Mouse (Mus musculus) ES-Bruce4 (cell line): Measurements from ENCODE around the gene Spock1.

Experiments used
- CTCF ChIP-seq: IDR thresholded peaks from one replicate; pipeline ENCODE4 v1.8.1; 2011; ENCODE audit warnings: low read depth, low read length
- EP300 ChIP-seq: IDR thresholded peaks from 2 replicates; pipeline ENCODE4 v1.6.1; 2011; ENCODE audit warnings: low read depth, low read length; ENCODE audit not compliant: insufficient read depth
- POLR2A ChIP-seq: IDR thresholded peaks from one replicate; pipeline ENCODE4 v1.8.1; 2011; ENCODE audit warnings: low read length; ENCODE audit not compliant: insufficient read depth

DNA sequence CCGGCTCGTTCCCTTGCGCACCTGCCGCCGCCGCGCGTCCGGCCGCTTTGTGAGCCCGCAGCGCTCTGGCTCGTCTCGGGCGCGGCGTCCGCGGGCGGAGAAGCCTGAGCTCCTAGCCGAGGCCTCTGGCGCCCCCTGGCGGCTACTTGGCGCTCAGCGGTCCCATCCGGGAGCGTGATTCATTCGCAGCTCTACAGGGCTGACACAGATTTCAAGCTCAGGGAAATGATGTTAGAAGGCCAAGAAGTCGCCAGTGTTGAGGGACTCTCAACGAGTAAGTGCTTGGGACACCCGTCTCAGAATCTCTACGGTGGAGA is at the start of gene Spock1:
- TF ChIP-seq CTCF = peak; percentile 83
- no peak for TF ChIP-seq POLR2A
- no peak for TF ChIP-seq EP300
